Mouse (Mus musculus): ENCODE results near the gene 2300002M23Rik.

GRCm38 (mm10) chr17:35617127-35617526 is 49.9 kb downstream of the 2300002M23Rik start:
- TF ChIP-seq CTCF (IDR thresholded peaks at IDR 0.05; ENCODE audit: control insufficient read depth, insufficient read depth, insufficient read length) (no peak), USF1 (IDR thresholded peaks at IDR 0.05; ENCODE audit: low read depth) (no peak), MYOG (IDR thresholded peaks at IDR 0.05; ENCODE audit: control insufficient read depth, extremely low read depth, insufficient read length) (no peak), MAX (IDR thresholded peaks at IDR 0.05) (no peak), MYOD1 (IDR thresholded peaks at IDR 0.05; ENCODE audit: control insufficient read depth, insufficient read length, low read depth) (no peak)

All from C2C12 (cell line).